Mouse (Mus musculus): ENCODE results near the gene Parvb.

The Parvb gene

GRCm38 (mm10) chr15:84217969-84218782 is 13.7 kb upstream of the Parvb start:
- no peak for DNase-seq (ENCODE audit: low spot score in 2 of 2)

- no peak for DNase-seq (ENCODE audit: low spot score in 2 of 2)
Measured at GRCm38 (mm10) chr15:84218783-84219271, 13.0 kb upstream of the Parvb start.

GRCm38 (mm10) chr15:84221539-84221938 is 10.3 kb upstream of the Parvb start:
- no peak for DNase-seq (ENCODE audit: low spot score in 2 of 2)

GRCm38 (mm10) chr15:84223423-84223822 is 8.4 kb upstream of the Parvb start:
- DNase-seq (ENCODE audit: low spot score in 2 of 2) = no peak

- no peak for DNase-seq (ENCODE audit: low spot score in 2 of 2)
Measured at GRCm38 (mm10) chr15:84224779-84225178, 7.1 kb upstream of the Parvb start.

GRCm38 (mm10) chr15:84226918-84227317 is 4.9 kb upstream of the Parvb start:
- DNase-seq (ENCODE audit: low spot score in 2 of 2) = no peak

GRCm38 (mm10) chr15:84230661-84231060 is 1.2 kb upstream of the Parvb start:
- DNase-seq (ENCODE audit: low spot score in 2 of 2) = no peak

- DNase-seq (ENCODE audit: low spot score in 2 of 2) = no peak
Measured at GRCm38 (mm10) chr15:84231113-84231712, 630 bp upstream of the Parvb start.

- DNase-seq (ENCODE audit: low spot score in 2 of 2) = no peak
Measured at GRCm38 (mm10) chr15:84232609-84233008, 766 bp downstream of the Parvb start.

- DNase-seq (ENCODE audit: low spot score in 2 of 2) = no peak
Measured at GRCm38 (mm10) chr15:84234794-84235581, 3.1 kb downstream of the Parvb start.

- no peak for DNase-seq (ENCODE audit: low spot score in 2 of 2)
Measured at GRCm38 (mm10) chr15:84235646-84236045, 3.8 kb downstream of the Parvb start.

GRCm38 (mm10) chr15:84238552-84238951 is 6.7 kb downstream of the Parvb start:
- no peak for DNase-seq (ENCODE audit: low spot score in 2 of 2)

GRCm38 (mm10) chr15:84238991-84239401 is 7.2 kb downstream of the Parvb start:
- no peak for DNase-seq (ENCODE audit: low spot score in 2 of 2)

- no peak for DNase-seq (ENCODE audit: low spot score in 2 of 2)
Measured at GRCm38 (mm10) chr15:84241520-84241919, 9.7 kb downstream of the Parvb start.

GRCm38 (mm10) chr15:84245104-84245503 is 13.3 kb downstream of the Parvb start:
- no peak for DNase-seq (ENCODE audit: low spot score in 2 of 2)

- no peak for DNase-seq (ENCODE audit: low spot score in 2 of 2)
Measured at GRCm38 (mm10) chr15:84246195-84246594, 14.4 kb downstream of the Parvb start.

GRCm38 (mm10) chr15:84247309-84247708 is 15.5 kb downstream of the Parvb start:
- DNase-seq (ENCODE audit: low spot score in 2 of 2) = no peak

- DNase-seq (ENCODE audit: low spot score in 2 of 2) = peak in 1 of 2 experiments; percentile 29
Measured at GRCm38 (mm10) chr15:84251227-84251626, 19.4 kb downstream of the Parvb start.

- DNase-seq (ENCODE audit: low spot score in 2 of 2) = no peak
Measured at GRCm38 (mm10) chr15:84252645-84253044, 20.8 kb downstream of the Parvb start.

- no peak for DNase-seq (ENCODE audit: low spot score in 2 of 2)
Measured at GRCm38 (mm10) chr15:84253757-84254156, 21.9 kb downstream of the Parvb start.

GRCm38 (mm10) chr15:84254387-84254786 is 22.5 kb downstream of the Parvb start:
- no peak for DNase-seq (ENCODE audit: low spot score in 2 of 2)

GRCm38 (mm10) chr15:84256254-84256850 is 24.5 kb downstream of the Parvb start:
- DNase-seq (ENCODE audit: low spot score in 2 of 2) = no peak
